Mouse (Mus musculus) neural tube, postnatal 0 days (tissue): Measurements from ENCODE around the gene Sfrp5. TPM values are rescaled to one million over a fixed set of nuclear protein-coding genes. Genes with fewer than 3 reads are reported as not detected.

Experiments
- polyA plus RNA-seq: library from polyadenylated mRNA; unstranded; fragments of >200 nt; fragmentation: Nextera tagmentation; extraction: Ambion mirVana; gene quantifications from 2 replicates; pipeline ENCODE4 v1.2.1, GENCODE M21; 2015

Sfrp5 gene
- 2.8 and 3.5 TPM in 2 replicates for polyA plus RNA-seq

DNA sequence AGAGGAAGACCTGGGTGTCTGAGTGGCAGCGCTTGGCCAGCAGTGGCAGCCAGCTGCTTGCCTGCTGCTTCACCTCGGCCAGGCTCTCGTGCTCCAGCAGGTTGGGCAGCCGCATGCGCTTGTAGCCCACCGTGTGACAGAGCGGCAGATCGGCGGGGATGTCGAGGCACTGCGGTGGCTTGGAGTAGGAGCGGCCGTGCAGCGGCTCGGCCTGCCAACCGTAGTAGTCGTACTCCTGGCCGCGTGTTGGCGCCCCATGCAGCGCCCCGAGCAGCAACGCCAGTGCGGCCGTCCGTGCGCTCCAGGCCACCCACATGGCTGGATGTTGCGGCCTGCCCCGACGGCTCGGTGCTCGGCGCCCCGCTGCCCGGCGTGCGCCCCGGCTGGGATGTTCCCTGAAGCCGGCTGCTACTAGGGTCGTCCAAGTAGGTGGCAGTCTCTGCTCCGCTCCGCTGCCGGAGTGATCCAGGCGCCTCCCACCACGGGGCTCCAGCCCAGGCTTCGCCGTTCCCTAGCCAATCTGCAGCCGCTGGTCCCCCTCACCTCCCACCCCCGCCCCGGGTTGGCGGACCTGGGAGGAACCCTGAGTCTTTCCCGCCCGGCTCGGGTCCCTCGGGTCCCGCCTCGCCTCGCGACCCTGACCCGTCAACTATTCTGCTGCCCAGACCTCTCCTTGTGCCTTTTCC is at the start of gene Sfrp5:
Sfrp5 (minus strand) TSS at position 557 of the 686 bp plus-strand sequence.

GRCm38 (mm10) chr19:42247519-42247918 is 45.5 kb upstream of the Sfrp5 start, which contains the start of gene Golga7b:
TSS of gene Golga7b (plus strand) at chr19:42247574.

DNA sequence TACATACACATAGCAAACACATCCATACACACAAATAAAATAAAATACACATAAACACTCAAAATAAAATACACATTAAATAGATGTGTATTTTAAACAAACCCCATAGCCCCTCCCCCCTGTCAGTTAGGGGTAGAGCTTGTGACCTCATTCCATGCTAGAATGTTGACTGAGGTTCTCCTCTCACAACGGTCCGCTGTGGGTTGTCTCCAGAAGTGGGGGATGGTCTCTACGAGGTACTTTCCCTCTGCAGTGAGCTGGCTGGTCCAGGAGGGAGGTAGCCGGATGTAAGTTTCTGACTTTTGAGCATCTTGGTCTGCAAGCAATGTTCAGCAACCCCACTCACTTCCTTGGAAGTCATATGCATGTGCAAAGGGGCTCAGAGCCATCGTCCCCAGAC is 38.3 kb downstream of the Sfrp5 start, which contains the start of gene Zfyve27:
Zfyve27 (plus strand) TSS at position 188 of the 400 bp plus-strand sequence.

Other genes with a start within 250 kb of the Sfrp5 start
- gene Mms19, start 221.1 kb downstream of the Sfrp5 start, polyA plus RNA-seq, result 21.8 and 22.5 TPM in 2 replicates
- gene Ubtd1, start 220.5 kb downstream of the Sfrp5 start, polyA plus RNA-seq, result 18.1 and 18.2 TPM in 2 replicates
- gene Ankrd2, start 166.3 kb downstream of the Sfrp5 start, polyA plus RNA-seq, result 1.4 and 1.6 TPM in 2 replicates
- 3.7 and 4.5 TPM in 2 replicates for gene Hoga1, start 156.6 kb downstream of the Sfrp5 start, polyA plus RNA-seq
- gene 4933411K16Rik, start 150.0 kb downstream of the Sfrp5 start, polyA plus RNA-seq, result not detected in 2 replicates
- 80.5 and 94.0 TPM in 2 replicates for gene Morn4, start 115.9 kb downstream of the Sfrp5 start, polyA plus RNA-seq
- gene Pi4k2a, start 111.8 kb downstream of the Sfrp5 start, polyA plus RNA-seq, result 37.1 and 44.5 TPM in 2 replicates
- gene Avpi1, start 73.2 kb downstream of the Sfrp5 start, polyA plus RNA-seq, result 19.9 and 22.8 TPM in 2 replicates
- gene Marveld1, start 54.9 kb downstream of the Sfrp5 start, polyA plus RNA-seq, result 4.8 and 7.9 TPM in 2 replicates
- 41.1 and 45.9 TPM in 2 replicates for gene Zfyve27, start 38.3 kb downstream of the Sfrp5 start, polyA plus RNA-seq
- 79.8 and 89.3 TPM in 2 replicates for gene Golga7b, start 45.3 kb upstream of the Sfrp5 start, polyA plus RNA-seq
- 67.7 and 77.3 TPM in 2 replicates for gene Crtac1, start 229.5 kb upstream of the Sfrp5 start, polyA plus RNA-seq